Mouse (Mus musculus): ENCODE results near the gene Siglec1. TPM values are rescaled to one million over a fixed set of nuclear protein-coding genes. Genes with fewer than 3 reads are reported as not detected.

Gene Siglec1
- polyA plus RNA-seq (2012; rRNA removed), result 0.93 and 1.0 TPM in 2 replicates
- 0.70 and 0.78 TPM in 2 replicates for polyA plus RNA-seq (2014; fragmentation: Nextera tagmentation; extraction: Ambion mirVana)

DNA sequence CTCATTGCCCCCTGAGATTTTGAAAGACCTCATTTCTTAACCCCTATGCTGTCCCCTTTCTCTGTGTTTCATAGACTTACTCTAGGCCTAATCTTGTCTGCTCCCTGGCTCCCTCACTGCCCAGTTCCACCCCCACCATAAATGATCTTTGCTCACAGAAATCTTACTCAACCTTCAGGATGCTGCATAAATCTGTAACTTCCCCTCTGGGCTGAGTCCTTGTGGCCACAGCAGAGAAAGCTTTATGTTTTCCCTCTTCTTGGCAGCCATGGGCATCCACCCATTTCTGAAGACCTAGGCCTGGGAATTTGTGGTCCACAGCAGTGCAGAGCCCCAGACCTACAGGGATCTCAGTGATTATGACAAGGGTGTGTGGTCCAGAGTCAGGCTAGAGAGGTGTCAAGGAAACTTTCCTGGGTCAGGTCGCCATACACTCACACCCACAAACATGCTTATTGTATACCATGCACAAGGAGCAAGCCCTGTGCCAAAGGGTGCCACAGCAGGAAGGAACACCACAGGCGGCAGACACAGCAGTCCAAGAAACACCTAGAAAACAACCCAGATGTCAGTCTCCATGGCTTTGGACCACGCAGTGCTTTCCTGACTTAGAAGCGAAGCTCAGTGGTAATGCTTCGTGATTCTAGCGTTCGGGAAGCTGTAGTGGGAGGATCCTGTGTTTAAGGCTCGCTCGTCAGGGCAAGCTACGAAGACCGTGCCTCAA lies at the start of gene Siglec1:
Gene Siglec1 (minus strand): TSS at position 99 of the 724 bp plus-strand sequence.
- TF ChIP-seq EP300 (IDR thresholded peaks at IDR 0.05; ENCODE audit: low read depth) (no peak), CTCF (IDR thresholded peaks at IDR 0.05; ENCODE audit: low read depth) (no peak)
- H3K4me3 ChIP-seq (ENCODE audit: insufficient read depth in 1 of 2, low read depth in 2 of 2, low read length in 2 of 2), result no peak within 1 kb of the TSS
- no peaks in the 10 kb centered on the region for H3K36me3 ChIP-seq (replicated peaks; ENCODE audit: control insufficient read depth, insufficient read depth, low read depth)
- H3K27me3 ChIP-seq (ENCODE audit: control insufficient read depth, insufficient read depth, low read length), result no peaks in the 10 kb centered on the region
- WGBS (ENCODE audit: insufficient replicate concordance), result 42% methylated on average over 11 of the region's 11 CpGs
- H3K27ac ChIP-seq, result no peak within 1 kb of the TSS
- no peaks in the 10 kb centered on the region for H3K4me1 ChIP-seq (replicated peaks; ENCODE audit: control insufficient read depth in 2 of 2, insufficient read depth in 2 of 2, low read length in 1 of 2)
- H3K9me3 ChIP-seq (ENCODE audit: control insufficient read depth, low read length), result no peaks in the 10 kb centered on the region
- ATAC-seq (ENCODE audit: insufficient read depth), result no peak
- no peak within 1 kb of the TSS for H3K9ac ChIP-seq (replicated peaks)
- no peak for DNase-seq (ENCODE audit: low read depth in 3 of 3, low spot score in 3 of 3)
- H3K4me2 ChIP-seq (ENCODE audit: low read depth), result no peak within 1 kb of the TSS

DNA sequence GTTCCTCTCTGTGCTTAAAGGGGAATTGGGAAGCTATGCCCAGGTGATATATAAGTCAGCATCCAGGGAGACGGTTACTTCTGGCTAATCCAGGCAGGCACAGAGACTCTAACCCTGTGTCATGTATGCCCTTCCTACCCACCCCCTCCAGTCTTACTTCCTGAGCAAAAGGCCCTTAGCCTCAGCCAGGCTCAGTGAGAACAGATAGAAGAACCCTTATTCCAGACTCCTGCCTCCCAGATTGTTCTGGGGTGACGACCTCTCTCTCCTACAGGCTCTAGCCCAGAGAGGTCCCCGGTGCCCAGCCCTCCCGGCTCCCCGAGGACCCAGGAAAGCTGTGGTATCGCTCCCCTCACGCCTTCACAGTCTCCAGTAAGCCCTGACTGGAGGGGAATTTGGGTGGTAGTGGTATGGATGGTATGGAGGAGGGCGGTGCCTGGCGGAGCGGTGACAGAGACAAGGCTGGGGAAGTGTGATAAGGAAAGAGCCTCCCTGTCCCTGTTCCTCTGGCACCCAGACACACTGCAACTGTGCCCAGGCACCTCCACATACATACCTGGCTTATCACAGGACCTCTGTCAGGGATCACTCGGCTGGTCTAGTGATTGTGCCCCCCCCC lies 49.1 kb upstream of the Siglec1 start:
- TF ChIP-seq EP300 (IDR thresholded peaks at IDR 0.05; ENCODE audit: low read depth), result peak; percentile 89
- TF ChIP-seq CTCF (IDR thresholded peaks at IDR 0.05; ENCODE audit: low read depth), result no peak
- H3K9me3 ChIP-seq (ENCODE audit: control insufficient read depth, low read length), result no peaks in the 10 kb centered on the region
- peaks cover 43 to 54% of the 10 kb centered on the region in 2 experiments for H3K4me1 ChIP-seq (replicated peaks; ENCODE audit: control insufficient read depth in 2 of 2, insufficient read depth in 2 of 2, low read length in 1 of 2)
- H3K27me3 ChIP-seq (ENCODE audit: control insufficient read depth, insufficient read depth, low read length), result no peaks in the 10 kb centered on the region
- WGBS (ENCODE audit: insufficient replicate concordance), result 6% methylated on average over 11 of the region's 11 CpGs
- ATAC-seq (ENCODE audit: insufficient read depth), result peak; percentile 100
- no peaks in the 10 kb centered on the region for H3K36me3 ChIP-seq (replicated peaks; ENCODE audit: control insufficient read depth, insufficient read depth, low read depth)
- DNase-seq (ENCODE audit: low read depth in 3 of 3, low spot score in 3 of 3), result peak; percentile 86 to 89 (median 88)
- H3K9ac ChIP-seq (replicated peaks), result peak overlapping the region; percentile 73
- H3K27ac ChIP-seq, result peak overlapping the region; percentile 97
- peak overlapping the region in 1 of 2 experiments; percentile 22; a peak in 1 of 4 replicates for H3K4me3 ChIP-seq (ENCODE audit: insufficient read depth in 1 of 2, low read depth in 2 of 2, low read length in 2 of 2)
- H3K4me2 ChIP-seq (ENCODE audit: low read depth), result peak overlapping the region; percentile 65

DNA sequence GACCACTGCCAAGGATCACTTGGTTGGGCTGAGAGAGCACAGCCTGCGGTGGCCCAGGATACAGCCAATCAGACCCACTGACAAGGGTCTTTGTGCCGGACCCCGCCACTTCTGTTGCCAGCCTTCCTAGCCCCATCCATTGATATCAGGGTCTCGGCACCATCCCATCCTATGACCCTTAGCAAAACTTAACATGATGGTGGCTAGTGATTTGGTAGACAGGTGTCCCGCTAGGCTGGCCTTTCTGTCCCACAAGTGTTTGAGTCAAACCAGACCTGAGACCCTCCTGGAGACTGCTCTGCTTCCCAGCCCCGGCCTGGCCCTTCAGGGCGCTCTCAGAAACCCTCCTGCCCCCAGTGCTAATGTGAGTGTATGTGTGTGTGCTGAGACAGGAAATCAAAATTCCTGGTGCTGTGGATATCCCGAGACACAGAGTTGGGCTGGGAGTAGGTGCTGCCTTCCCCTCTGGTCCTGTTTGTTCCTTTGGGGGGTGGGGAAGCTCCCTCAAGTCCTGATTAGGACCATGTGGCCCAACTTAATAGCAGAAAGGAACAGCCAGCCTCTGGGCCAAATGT lies 48.3 kb upstream of the Siglec1 start:
- WGBS (ENCODE audit: insufficient replicate concordance), result 69% methylated on average over 8 of the region's 8 CpGs
- H3K4me2 ChIP-seq (ENCODE audit: low read depth), result peak overlapping the region; percentile 65
- no peak overlapping the region for H3K4me3 ChIP-seq (ENCODE audit: insufficient read depth in 1 of 2, low read depth in 2 of 2, low read length in 2 of 2)
- TF ChIP-seq CTCF (IDR thresholded peaks at IDR 0.05; ENCODE audit: low read depth), result no peak
- no peaks in the 10 kb centered on the region for H3K36me3 ChIP-seq (replicated peaks; ENCODE audit: control insufficient read depth, insufficient read depth, low read depth)
- ATAC-seq (ENCODE audit: insufficient read depth), result no peak; the same call in 1 of the 2 replicates
- H3K27me3 ChIP-seq (ENCODE audit: control insufficient read depth, insufficient read depth, low read length), result no peaks in the 10 kb centered on the region
- H3K9me3 ChIP-seq (ENCODE audit: control insufficient read depth, low read length), result no peaks in the 10 kb centered on the region
- peak overlapping the region; percentile 73 for H3K9ac ChIP-seq (replicated peaks)
- H3K27ac ChIP-seq, result peak overlapping the region; percentile 97
- H3K4me1 ChIP-seq (replicated peaks; ENCODE audit: control insufficient read depth in 2 of 2, insufficient read depth in 2 of 2, low read length in 1 of 2), result peaks cover 45 to 55% of the 10 kb centered on the region in 2 experiments
- no peak for DNase-seq (ENCODE audit: low read depth in 3 of 3, low spot score in 3 of 3)

DNA sequence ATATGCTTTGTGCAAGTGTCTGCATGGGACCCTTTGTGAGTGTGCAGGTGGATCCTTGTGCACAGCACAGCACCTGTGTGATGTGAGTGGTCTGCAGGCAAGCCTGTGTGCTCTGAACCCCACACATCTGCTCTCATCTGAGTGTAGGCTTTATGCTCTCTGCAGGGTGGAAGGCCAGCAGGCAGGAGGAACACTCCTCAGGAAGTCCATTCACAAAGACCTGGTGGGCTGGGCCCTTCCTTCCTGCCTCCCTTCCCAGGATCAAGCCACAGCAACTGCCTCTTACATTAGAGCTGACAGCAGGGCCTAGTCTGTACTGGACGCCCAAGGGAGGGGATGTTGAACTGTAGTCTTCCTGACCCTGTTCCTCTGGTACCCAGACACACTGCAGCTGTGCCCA lies 47.8 kb upstream of the Siglec1 start:
- Histone ChIP-seq H3K9me3 (ENCODE audit: control insufficient read depth, low read length) (no peaks in the 10 kb centered on the region), H3K9ac (replicated peaks) (no peak overlapping the region), H3K27me3 (ENCODE audit: control insufficient read depth, insufficient read depth, low read length) (no peaks in the 10 kb centered on the region), H3K4me3 (ENCODE audit: insufficient read depth in 1 of 2, low read depth in 2 of 2, low read length in 2 of 2) (no peak overlapping the region), H3K27ac (peak overlapping the region; percentile 97), H3K4me1 (replicated peaks; ENCODE audit: control insufficient read depth in 2 of 2, insufficient read depth in 2 of 2, low read length in 1 of 2) (peaks cover 48 to 55% of the 10 kb centered on the region in 2 experiments), H3K36me3 (replicated peaks; ENCODE audit: control insufficient read depth, insufficient read depth, low read depth) (no peaks in the 10 kb centered on the region), H3K4me2 (ENCODE audit: low read depth) (no peak overlapping the region)
- DNase-seq (ENCODE audit: low read depth in 3 of 3, low spot score in 3 of 3) (no peak), ATAC-seq (ENCODE audit: insufficient read depth) (no peak)
- TF ChIP-seq EP300 (IDR thresholded peaks at IDR 0.05; ENCODE audit: low read depth), result no peak
- TF ChIP-seq CTCF (IDR thresholded peaks at IDR 0.05; ENCODE audit: low read depth), result no peak
- whole genome bisulfite sequencing (ENCODE audit: insufficient replicate concordance), result 39% methylated on average over 1 of the region's 1 CpGs
